Mouse (Mus musculus) liver, adult (tissue): ENCODE results near the gene Trpm2.

Experiments used
- GATA4 ChIP-seq: IDR thresholded peaks from 2 replicates; pipeline ENCODE4 v1.6.1; 2014; ENCODE audit warnings: mild to moderate bottlenecking, low read length; ENCODE audit not compliant: insufficient replicate concordance

Gene Trpm2

GRCm38 (mm10) chr10:77970481-77970880 is at the start of gene Trpm2:
TSS of gene Trpm2 (minus strand) at chr10:77970563.
- no peak for TF ChIP-seq GATA4

- TF ChIP-seq GATA4 = no peak
Measured at GRCm38 (mm10) chr10:78019291-78019690, 48.9 kb upstream of the Trpm2 start.

GRCm38 (mm10) chr10:78018797-78019203 is 48.4 kb upstream of the Trpm2 start:
- TF ChIP-seq GATA4 = peak; percentile 85; the same call in 1 of the 2 replicates

- no peak for TF ChIP-seq GATA4
Measured at GRCm38 (mm10) chr10:78016366-78016765, 46.0 kb upstream of the Trpm2 start.

- TF ChIP-seq GATA4 = no peak
Measured at GRCm38 (mm10) chr10:78015489-78015888, 45.1 kb upstream of the Trpm2 start.

GRCm38 (mm10) chr10:78012661-78013495 is 42.5 kb upstream of the Trpm2 start:
- TF ChIP-seq GATA4 = no peak

GRCm38 (mm10) chr10:78010335-78010734 is 40.0 kb upstream of the Trpm2 start:
- TF ChIP-seq GATA4 = no peak

GRCm38 (mm10) chr10:78009945-78010293 is 39.6 kb upstream of the Trpm2 start, which contains the start of gene Pfkl:
TSS of gene Pfkl (minus strand) at chr10:78010083.
- no peak for TF ChIP-seq GATA4

GRCm38 (mm10) chr10:78009184-78009944 is 39.0 kb upstream of the Trpm2 start:
- peak; percentile 10; the same call in 1 of the 2 replicates for TF ChIP-seq GATA4

- TF ChIP-seq GATA4 = no peak
Measured at GRCm38 (mm10) chr10:78008169-78008568, 37.8 kb upstream of the Trpm2 start.

GRCm38 (mm10) chr10:78007203-78007602 is 36.8 kb upstream of the Trpm2 start:
- no peak for TF ChIP-seq GATA4

GRCm38 (mm10) chr10:78005791-78006438 is 35.6 kb upstream of the Trpm2 start:
- TF ChIP-seq GATA4 = no peak

- no peak for TF ChIP-seq GATA4
Measured at GRCm38 (mm10) chr10:78004479-78005100, 34.2 kb upstream of the Trpm2 start.

GRCm38 (mm10) chr10:78002316-78002715 is 32.0 kb upstream of the Trpm2 start:
- no peak for TF ChIP-seq GATA4

GRCm38 (mm10) chr10:78001796-78002195 is 31.4 kb upstream of the Trpm2 start:
- TF ChIP-seq GATA4 = no peak
